Mouse (Mus musculus) B cell, adult 2 months (primary cell): ENCODE results near the gene Bax.
A peak's percentile ranks its signal among the peaks of the same experiment; 100 is the strongest.
"Not testable (repeated sequence)": the region's sequence is repeated elsewhere in the genome, so short reads cannot be mapped to it uniquely, and the experiment has no call there.

Experiments
- DNase-seq, 2 experiments: peaks; one replicate each; pipeline ENCODE4 v3.0.0; 2022

Bax gene

GRCm38 (mm10) chr7:45466283-45467089, at the start of gene Bax:
Gene Bax, minus strand, starts transcription at chr7:45466898.
- DNase-seq: peak; percentile 96 to 97

GRCm38 (mm10) chr7:45515436-45515835, 48.7 kb upstream of the Bax start:
- no peak for DNase-seq

- no peak for DNase-seq
Measured at GRCm38 (mm10) chr7:45514411-45514810, 47.7 kb upstream of the Bax start.

- DNase-seq: peak; percentile 93 to 94
Measured at GRCm38 (mm10) chr7:45509912-45510787, 43.5 kb upstream of the Bax start, which contains the start of gene Nucb1. Gene Nucb1, minus strand, starts transcription at chr7:45510406.

GRCm38 (mm10) chr7:45509181-45509882, 42.6 kb upstream of the Bax start:
- no peak for DNase-seq

- DNase-seq: no peak
Measured at GRCm38 (mm10) chr7:45508561-45508960, 41.9 kb upstream of the Bax start.

- DNase-seq: no peak
Measured at GRCm38 (mm10) chr7:45507583-45507982, 40.9 kb upstream of the Bax start.

GRCm38 (mm10) chr7:45498427-45498826, 31.7 kb upstream of the Bax start:
- no peak for DNase-seq

GRCm38 (mm10) chr7:45494548-45494947, 27.9 kb upstream of the Bax start:
- DNase-seq: no peak

- DNase-seq: no peak
Measured at GRCm38 (mm10) chr7:45492951-45493350, 26.3 kb upstream of the Bax start.

GRCm38 (mm10) chr7:45492225-45492844, 25.6 kb upstream of the Bax start:
- no peak for DNase-seq

GRCm38 (mm10) chr7:45491264-45491663, 24.6 kb upstream of the Bax start:
- DNase-seq: no peak

GRCm38 (mm10) chr7:45490822-45491221, 24.1 kb upstream of the Bax start:
- no peak for DNase-seq

GRCm38 (mm10) chr7:45489578-45489977, 22.9 kb upstream of the Bax start:
- DNase-seq: no peak

GRCm38 (mm10) chr7:45488293-45489204, 21.9 kb upstream of the Bax start, which contains the start of gene Dhdh:
Gene Dhdh, minus strand, starts transcription at chr7:45488805.
- DNase-seq: peak; percentile 56 to 59

GRCm38 (mm10) chr7:45487861-45488292, 21.2 kb upstream of the Bax start:
- no peak for DNase-seq

- DNase-seq: no peak
Measured at GRCm38 (mm10) chr7:45486761-45487415, 20.2 kb upstream of the Bax start, which contains the start of gene Gm45808. Gene Gm45808, minus strand, starts transcription at chr7:45486811.

- no peak for DNase-seq
Measured at GRCm38 (mm10) chr7:45486158-45486557, 19.5 kb upstream of the Bax start.

GRCm38 (mm10) chr7:45484985-45485384, 18.3 kb upstream of the Bax start:
- DNase-seq: not testable (repeated sequence)

GRCm38 (mm10) chr7:45482166-45482565, 15.5 kb upstream of the Bax start:
- no peak for DNase-seq
